Mouse (Mus musculus): ENCODE results near the gene Kmt2c. TPM values are rescaled to one million over a fixed set of nuclear protein-coding genes. Genes with fewer than 3 reads are reported as not detected.

Kmt2c gene
- polyA plus RNA-seq, 1 experiment from 2014 or later = 12.1 TPM

DNA sequence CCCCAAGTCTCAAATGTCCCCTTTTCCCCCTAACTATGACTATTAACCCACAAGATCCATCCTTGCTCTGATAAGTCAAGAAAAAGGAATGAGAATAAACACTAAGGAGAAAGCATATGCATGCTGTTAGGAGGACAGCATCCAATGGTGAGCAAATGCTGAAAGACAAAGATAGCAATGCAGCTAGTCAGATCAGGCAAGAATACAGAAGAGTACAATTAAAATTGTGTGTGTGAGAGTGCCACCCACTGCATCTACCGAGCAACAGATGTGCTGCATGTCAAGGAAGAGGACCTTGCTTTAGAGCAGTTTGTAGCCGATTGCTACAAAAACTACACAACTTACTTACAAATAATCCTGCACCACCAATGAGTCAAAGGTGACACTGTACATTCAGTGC lies 145.1 kb downstream of the Kmt2c start:
- Histone ChIP-seq H3K9ac (ENCODE audit: low read depth, low read length) (no peak overlapping the region), H3K4me2 (ENCODE audit: low read length) (no peak overlapping the region), H3K9me3 (ENCODE audit: control insufficient read depth, low read length) (no peaks in the 10 kb centered on the region), H3K27me3 (replicated peaks; ENCODE audit: control insufficient read depth, insufficient read depth, low read length) (no peaks in the 10 kb centered on the region), H3K36me3 (ENCODE audit: control insufficient read depth, insufficient read depth, low read length) (peaks cover 6% of the 10 kb centered on the region), H3K4me1 (ENCODE audit: control insufficient read depth, insufficient read depth, low read depth, low read length) (no peaks in the 10 kb centered on the region), H3K27ac (ENCODE audit: low read depth, low read length) (no peak overlapping the region), H3K4me3 (ENCODE audit: low read length) (no peak overlapping the region)
- ATAC-seq = no peak
- 91% methylated on average over 2 of the region's 2 CpGs for whole genome bisulfite sequencing

DNA sequence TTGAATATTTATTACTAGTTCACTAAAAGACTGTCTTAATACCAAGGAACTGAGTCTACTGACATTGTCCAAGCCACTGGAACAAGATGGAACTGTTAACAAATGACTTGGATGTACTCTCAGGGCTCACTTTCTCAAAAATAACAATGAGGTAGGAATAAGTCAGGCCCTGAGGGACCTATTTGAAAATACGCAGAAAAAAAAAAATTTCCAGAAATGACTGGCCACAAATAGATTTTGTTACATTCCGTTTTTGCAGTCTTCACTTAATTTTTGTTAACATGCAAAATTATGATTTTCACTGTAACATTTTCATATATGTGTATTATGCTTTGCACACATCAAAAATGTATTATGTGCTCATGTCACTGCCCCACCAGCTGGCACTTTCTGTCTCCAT lies 167.3 kb downstream of the Kmt2c start:
- Histone ChIP-seq H3K36me3 (ENCODE audit: control insufficient read depth, insufficient read depth, low read length) (0 out of 2 replicates have a peak, but pooled peaks cover 12% of the 10 kb centered on the region), H3K27ac (ENCODE audit: low read depth, low read length) (no peak overlapping the region), H3K9ac (ENCODE audit: low read depth, low read length) (no peak overlapping the region), H3K4me3 (ENCODE audit: low read length) (no peak overlapping the region), H3K9me3 (ENCODE audit: control insufficient read depth, low read length) (no peaks in the 10 kb centered on the region), H3K4me1 (ENCODE audit: control insufficient read depth, insufficient read depth, low read depth, low read length) (no peaks in the 10 kb centered on the region), H3K27me3 (replicated peaks; ENCODE audit: control insufficient read depth, insufficient read depth, low read length) (no peaks in the 10 kb centered on the region), H3K4me2 (ENCODE audit: low read length) (no peak overlapping the region)
- ATAC-seq = no peak
- 96% methylated on average over 2 of the region's 2 CpGs for WGBS

DNA sequence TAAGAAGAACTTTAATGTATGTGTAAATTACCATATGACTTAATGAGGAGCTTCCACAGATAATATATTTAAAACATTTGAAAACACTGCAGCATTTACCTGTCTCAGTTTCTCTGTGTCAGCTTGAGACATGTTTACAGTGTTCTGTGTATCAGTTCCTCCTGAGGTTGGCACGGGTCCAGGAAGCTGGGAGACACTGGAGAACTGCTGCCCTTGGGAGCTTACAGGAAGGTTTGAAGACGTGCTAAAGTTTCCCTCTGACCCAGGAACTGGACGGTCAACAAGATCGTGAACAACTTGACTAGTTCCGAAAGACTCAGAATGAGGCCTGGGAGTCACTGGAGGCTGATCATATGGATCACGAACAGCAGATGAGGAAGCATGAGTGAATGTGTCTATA lies 184.7 kb downstream of the Kmt2c start:
- no peak for ATAC-seq
- H3K27me3 ChIP-seq (replicated peaks; ENCODE audit: control insufficient read depth, insufficient read depth, low read length) = no peaks in the 10 kb centered on the region
- no peak overlapping the region for H3K4me3 ChIP-seq (ENCODE audit: low read length)
- H3K4me2 ChIP-seq (ENCODE audit: low read length) = no peak overlapping the region
- H3K36me3 ChIP-seq (ENCODE audit: control insufficient read depth, insufficient read depth, low read length) = peaks cover 43% of the 10 kb centered on the region
- no peak overlapping the region for H3K27ac ChIP-seq (ENCODE audit: low read depth, low read length)
- H3K9ac ChIP-seq (ENCODE audit: low read depth, low read length) = no peak overlapping the region
- WGBS = 87% methylated on average over 6 of the region's 6 CpGs
- no peaks in the 10 kb centered on the region for H3K4me1 ChIP-seq (ENCODE audit: control insufficient read depth, insufficient read depth, low read depth, low read length)
- no peaks in the 10 kb centered on the region for H3K9me3 ChIP-seq (ENCODE audit: control insufficient read depth, low read length)

DNA sequence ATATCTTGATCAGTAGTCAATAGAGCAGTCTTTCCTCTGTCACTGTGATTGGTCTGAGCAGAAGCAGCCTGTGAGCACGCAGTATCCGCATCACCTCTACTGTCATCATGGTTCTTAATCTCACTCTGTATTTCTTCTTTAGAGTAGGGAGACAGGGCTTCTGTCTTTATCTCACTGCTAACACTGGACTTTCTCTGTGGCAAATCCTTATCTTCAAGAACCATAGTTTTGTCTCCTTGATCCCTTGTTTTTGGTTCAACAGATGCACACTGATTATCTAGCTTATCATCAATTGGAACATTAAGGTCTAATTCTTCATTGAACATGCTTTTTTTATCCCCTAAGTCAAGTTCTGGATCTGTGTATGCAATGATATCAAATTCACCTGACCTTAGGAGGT lies 188.4 kb downstream of the Kmt2c start:
- no peak overlapping the region for H3K9ac ChIP-seq (ENCODE audit: low read depth, low read length)
- H3K36me3 ChIP-seq (ENCODE audit: control insufficient read depth, insufficient read depth, low read length) = peaks cover 34% of the 10 kb centered on the region
- 100% methylated on average over 2 of the region's 2 CpGs for whole genome bisulfite sequencing
- no peak overlapping the region for H3K4me3 ChIP-seq (ENCODE audit: low read length)
- no peak for ATAC-seq
- no peak overlapping the region for H3K4me2 ChIP-seq (ENCODE audit: low read length)
- H3K4me1 ChIP-seq (ENCODE audit: control insufficient read depth, insufficient read depth, low read depth, low read length) = no peaks in the 10 kb centered on the region
- no peaks in the 10 kb centered on the region for H3K9me3 ChIP-seq (ENCODE audit: control insufficient read depth, low read length)
- no peak overlapping the region for H3K27ac ChIP-seq (ENCODE audit: low read depth, low read length)
- no peaks in the 10 kb centered on the region for H3K27me3 ChIP-seq (replicated peaks; ENCODE audit: control insufficient read depth, insufficient read depth, low read length)

DNA sequence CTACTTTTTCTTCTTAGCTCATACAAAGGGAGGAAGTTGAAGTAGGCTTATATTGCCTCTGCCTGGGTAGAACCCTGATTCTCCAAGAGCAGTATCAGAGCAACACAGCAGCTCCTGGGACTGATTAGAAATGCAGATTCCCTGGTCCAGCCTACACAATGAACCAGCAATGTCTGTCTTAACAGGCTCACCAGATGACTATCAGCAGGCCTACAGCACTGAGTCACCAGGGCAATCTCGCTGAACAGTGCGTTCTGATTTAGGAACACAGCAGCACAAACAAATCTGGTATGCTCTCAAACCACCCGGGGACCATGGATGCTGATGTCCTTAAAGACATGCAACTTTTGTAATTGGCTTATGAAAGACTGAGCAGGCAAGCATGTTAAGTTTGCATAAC lies 201.8 kb downstream of the Kmt2c start:
- 64% methylated on average over 3 of the region's 3 CpGs for WGBS
- no peak overlapping the region for H3K4me3 ChIP-seq (ENCODE audit: low read length)
- no peak for ATAC-seq

DNA sequence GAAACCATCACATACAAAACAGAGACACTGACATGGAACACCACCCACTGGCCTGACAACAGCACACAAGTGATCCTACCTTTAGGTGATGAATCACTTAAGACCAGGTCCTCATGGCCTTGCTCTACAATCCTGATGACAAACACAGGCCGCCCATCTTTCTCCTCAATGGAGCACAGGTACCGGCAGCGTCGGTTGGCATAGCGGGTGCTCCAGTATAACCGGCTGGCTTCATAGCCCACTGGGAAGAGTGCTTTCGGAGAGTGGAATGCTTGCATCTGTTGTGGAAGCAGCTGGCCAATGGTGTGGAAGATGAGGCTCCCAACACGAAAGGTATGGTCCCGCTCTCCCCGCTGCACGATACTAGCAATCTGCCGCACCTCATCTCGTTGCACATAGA lies 214.6 kb downstream of the Kmt2c start:
- Histone ChIP-seq H3K4me2 (ENCODE audit: low read length) (no peak overlapping the region), H3K27ac (ENCODE audit: low read depth, low read length) (no peak overlapping the region), H3K36me3 (ENCODE audit: control insufficient read depth, insufficient read depth, low read length) (peaks cover 36% of the 10 kb centered on the region)

More for the DNA sequence above, 201.8 kb downstream of the Kmt2c start:
- Histone ChIP-seq H3K27me3 (replicated peaks; ENCODE audit: control insufficient read depth, insufficient read depth, low read length) (no peaks in the 10 kb centered on the region), H3K9ac (ENCODE audit: low read depth, low read length) (no peak overlapping the region), H3K4me2 (ENCODE audit: low read length) (no peak overlapping the region), H3K4me1 (ENCODE audit: control insufficient read depth, insufficient read depth, low read depth, low read length) (no peaks in the 10 kb centered on the region), H3K27ac (ENCODE audit: low read depth, low read length) (no peak overlapping the region), H3K9me3 (ENCODE audit: control insufficient read depth, low read length) (no peaks in the 10 kb centered on the region), H3K36me3 (ENCODE audit: control insufficient read depth, insufficient read depth, low read length) (peaks cover 23% of the 10 kb centered on the region)

DNA sequence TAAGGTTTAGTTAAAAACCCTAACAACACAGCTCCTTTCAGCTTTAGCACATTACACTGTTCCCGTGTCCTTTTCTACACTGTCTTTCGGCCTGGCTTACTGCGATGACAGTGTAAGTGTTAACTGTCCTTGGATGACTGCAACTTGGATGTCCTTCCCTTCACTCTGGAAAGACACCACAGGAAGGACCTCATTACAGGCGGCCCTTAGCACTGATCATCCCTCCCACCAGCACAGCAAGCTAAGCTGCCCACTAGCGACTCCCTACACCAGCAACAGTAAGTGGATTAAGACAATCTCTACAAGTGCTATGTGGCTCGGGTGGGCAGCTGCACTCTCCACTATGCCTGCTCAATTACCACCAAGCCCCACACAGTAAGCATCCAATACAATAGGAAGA lies 222.2 kb downstream of the Kmt2c start:
- Histone ChIP-seq H3K9ac (ENCODE audit: low read depth, low read length) (no peak overlapping the region), H3K4me2 (ENCODE audit: low read length) (no peak overlapping the region), H3K9me3 (ENCODE audit: control insufficient read depth, low read length) (no peaks in the 10 kb centered on the region), H3K27ac (ENCODE audit: low read depth, low read length) (no peak overlapping the region), H3K4me3 (ENCODE audit: low read length) (no peak overlapping the region), H3K27me3 (replicated peaks; ENCODE audit: control insufficient read depth, insufficient read depth, low read length) (no peaks in the 10 kb centered on the region), H3K4me1 (ENCODE audit: control insufficient read depth, insufficient read depth, low read depth, low read length) (no peaks in the 10 kb centered on the region), H3K36me3 (ENCODE audit: control insufficient read depth, insufficient read depth, low read length) (peaks cover 36% of the 10 kb centered on the region)
- 85% methylated on average over 6 of the region's 6 CpGs for WGBS
- ATAC-seq = no peak

More for the DNA sequence above, 214.6 kb downstream of the Kmt2c start:
- Histone ChIP-seq H3K4me3 (ENCODE audit: low read length) (no peak overlapping the region), H3K9ac (ENCODE audit: low read depth, low read length) (no peak overlapping the region), H3K4me1 (ENCODE audit: control insufficient read depth, insufficient read depth, low read depth, low read length) (no peaks in the 10 kb centered on the region), H3K27me3 (replicated peaks; ENCODE audit: control insufficient read depth, insufficient read depth, low read length) (no peaks in the 10 kb centered on the region), H3K9me3 (ENCODE audit: control insufficient read depth, low read length) (no peaks in the 10 kb centered on the region)
- 97% methylated on average over 13 of the region's 13 CpGs for WGBS
- no peak for ATAC-seq

DNA sequence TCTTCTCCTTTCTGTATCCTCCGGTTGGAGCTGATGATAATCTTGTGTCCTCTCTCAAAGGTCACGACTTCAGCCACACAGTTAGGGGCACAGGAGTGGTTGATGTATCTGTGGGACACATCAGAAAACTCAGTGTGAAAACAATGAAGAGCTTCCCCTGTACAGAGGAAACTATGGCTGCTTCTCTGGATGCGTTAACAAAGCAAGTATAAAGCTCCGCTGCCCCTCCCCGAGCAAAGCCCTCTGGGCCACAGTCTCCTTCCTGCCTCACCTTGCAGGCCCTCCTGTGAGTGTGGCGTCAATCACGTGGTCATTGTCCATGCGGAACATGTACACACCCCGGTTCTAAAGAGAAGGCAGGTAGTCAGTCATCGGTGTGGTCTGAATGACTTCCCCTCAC lies 223.0 kb downstream of the Kmt2c start:
- no peak overlapping the region for H3K4me3 ChIP-seq (ENCODE audit: low read length)
- H3K4me2 ChIP-seq (ENCODE audit: low read length) = no peak overlapping the region
- H3K36me3 ChIP-seq (ENCODE audit: control insufficient read depth, insufficient read depth, low read length) = peaks cover 32% of the 10 kb centered on the region
- no peaks in the 10 kb centered on the region for H3K27me3 ChIP-seq (replicated peaks; ENCODE audit: control insufficient read depth, insufficient read depth, low read length)
- no peak for ATAC-seq
- H3K27ac ChIP-seq (ENCODE audit: low read depth, low read length) = no peak overlapping the region
- H3K9me3 ChIP-seq (ENCODE audit: control insufficient read depth, low read length) = no peaks in the 10 kb centered on the region
- H3K9ac ChIP-seq (ENCODE audit: low read depth, low read length) = no peak overlapping the region
- WGBS = 91% methylated on average over 10 of the region's 10 CpGs
- H3K4me1 ChIP-seq (ENCODE audit: control insufficient read depth, insufficient read depth, low read depth, low read length) = no peaks in the 10 kb centered on the region

DNA sequence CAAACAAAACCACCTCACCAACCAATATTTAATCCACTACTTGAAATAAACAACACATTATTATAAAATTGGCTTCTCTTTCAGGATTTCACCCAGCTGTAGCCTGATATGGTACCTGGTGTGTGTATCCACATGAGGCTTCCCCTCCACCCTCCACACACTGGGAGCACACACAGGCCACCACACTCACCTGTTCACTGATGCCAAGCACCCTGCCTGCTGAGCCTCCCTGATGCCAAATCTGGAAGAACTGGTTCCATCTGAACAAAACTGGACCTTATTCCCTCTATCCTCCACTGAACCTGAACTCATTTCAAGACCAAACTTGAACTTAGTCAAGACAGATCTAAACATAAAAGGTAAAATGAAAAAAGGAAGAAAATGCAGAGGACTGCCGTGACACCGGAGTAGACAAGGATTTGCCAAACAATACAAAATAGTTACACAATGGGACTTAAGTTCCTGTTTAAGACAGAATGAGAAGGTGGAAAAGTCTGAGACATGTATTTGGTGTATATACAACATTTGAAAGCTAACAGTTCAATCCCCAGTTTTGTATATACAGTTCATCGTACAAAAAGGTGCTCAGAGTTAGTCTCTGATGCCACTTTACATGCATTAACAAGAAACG lies 230.2 kb downstream of the Kmt2c start:
- Histone ChIP-seq H3K4me2 (ENCODE audit: low read length) (no peak overlapping the region), H3K4me3 (ENCODE audit: low read length) (no peak overlapping the region), H3K9me3 (ENCODE audit: control insufficient read depth, low read length) (no peaks in the 10 kb centered on the region), H3K27ac (ENCODE audit: low read depth, low read length) (no peak overlapping the region), H3K36me3 (ENCODE audit: control insufficient read depth, insufficient read depth, low read length) (peaks cover 28% of the 10 kb centered on the region; the same call in 1 of the 2 replicates), H3K27me3 (replicated peaks; ENCODE audit: control insufficient read depth, insufficient read depth, low read length) (no peaks in the 10 kb centered on the region), H3K9ac (ENCODE audit: low read depth, low read length) (no peak overlapping the region), H3K4me1 (ENCODE audit: control insufficient read depth, insufficient read depth, low read depth, low read length) (no peaks in the 10 kb centered on the region)
- ATAC-seq = no peak
- 94% methylated on average over 4 of the region's 4 CpGs for WGBS

DNA sequence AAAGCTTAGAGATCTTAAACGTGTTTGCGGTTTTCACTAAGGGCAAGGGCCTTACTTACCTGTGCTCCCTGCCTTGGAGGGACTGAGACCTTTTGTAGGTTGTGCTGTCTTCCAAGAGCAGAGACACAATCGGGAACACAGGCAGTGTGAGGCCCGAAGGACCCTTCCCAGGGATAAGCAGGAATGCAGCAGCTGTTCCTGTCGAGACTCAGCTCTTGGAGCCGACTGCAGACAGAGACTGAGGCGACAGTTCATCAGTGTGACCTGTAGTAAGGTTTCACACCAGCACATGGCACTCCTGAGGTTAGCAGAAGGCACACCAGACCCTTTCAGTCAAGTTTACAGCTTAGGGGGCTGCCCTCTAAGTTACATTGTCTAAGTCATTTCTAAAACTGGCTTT lies 236.3 kb downstream of the Kmt2c start:
- H3K27me3 ChIP-seq (replicated peaks; ENCODE audit: control insufficient read depth, insufficient read depth, low read length) = no peaks in the 10 kb centered on the region
- no peak overlapping the region for H3K4me2 ChIP-seq (ENCODE audit: low read length)
- WGBS = 86% methylated on average over 7 of the region's 7 CpGs
- H3K36me3 ChIP-seq (ENCODE audit: control insufficient read depth, insufficient read depth, low read length) = peaks cover 50% of the 10 kb centered on the region
- no peak overlapping the region for H3K27ac ChIP-seq (ENCODE audit: low read depth, low read length)
- H3K9ac ChIP-seq (ENCODE audit: low read depth, low read length) = no peak overlapping the region
- no peak overlapping the region for H3K4me3 ChIP-seq (ENCODE audit: low read length)
- H3K4me1 ChIP-seq (ENCODE audit: control insufficient read depth, insufficient read depth, low read depth, low read length) = no peaks in the 10 kb centered on the region
- no peak for ATAC-seq
- no peaks in the 10 kb centered on the region for H3K9me3 ChIP-seq (ENCODE audit: control insufficient read depth, low read length)

All from hindbrain, embryonic 16.5 days (tissue).